Mouse (Mus musculus) large intestine, adult 2 months (tissue): Measurements from ENCODE around the gene Ddx25. TPM values are rescaled to one million over a fixed set of nuclear protein-coding genes. Genes with fewer than 3 reads are reported as not detected.

Source experiments
- DNase-seq: peaks from one replicate; pipeline ENCODE4 v3.0.0-alpha.2; 2012; ENCODE audit warnings: low read depth, low spot score
- whole genome bisulfite sequencing: fragments of 180-500 bp; shearing (Covaris S2); methylation state at CpG from one replicate; pipeline ENCODE4 v1.1.7; 2018; 5-methylcytosine and 5-hydroxymethylcytosine counted together
- polyA plus RNA-seq: library from polyadenylated mRNA; depleted of rRNA; stranded (reverse); fragments of >200 nt; gene quantifications from 2 replicates; pipeline ENCODE4 v1.2.3, GENCODE M21; 2012

The Ddx25 gene
- polyA plus RNA-seq, 1 experiment, result 0.04 TPM

DNA sequence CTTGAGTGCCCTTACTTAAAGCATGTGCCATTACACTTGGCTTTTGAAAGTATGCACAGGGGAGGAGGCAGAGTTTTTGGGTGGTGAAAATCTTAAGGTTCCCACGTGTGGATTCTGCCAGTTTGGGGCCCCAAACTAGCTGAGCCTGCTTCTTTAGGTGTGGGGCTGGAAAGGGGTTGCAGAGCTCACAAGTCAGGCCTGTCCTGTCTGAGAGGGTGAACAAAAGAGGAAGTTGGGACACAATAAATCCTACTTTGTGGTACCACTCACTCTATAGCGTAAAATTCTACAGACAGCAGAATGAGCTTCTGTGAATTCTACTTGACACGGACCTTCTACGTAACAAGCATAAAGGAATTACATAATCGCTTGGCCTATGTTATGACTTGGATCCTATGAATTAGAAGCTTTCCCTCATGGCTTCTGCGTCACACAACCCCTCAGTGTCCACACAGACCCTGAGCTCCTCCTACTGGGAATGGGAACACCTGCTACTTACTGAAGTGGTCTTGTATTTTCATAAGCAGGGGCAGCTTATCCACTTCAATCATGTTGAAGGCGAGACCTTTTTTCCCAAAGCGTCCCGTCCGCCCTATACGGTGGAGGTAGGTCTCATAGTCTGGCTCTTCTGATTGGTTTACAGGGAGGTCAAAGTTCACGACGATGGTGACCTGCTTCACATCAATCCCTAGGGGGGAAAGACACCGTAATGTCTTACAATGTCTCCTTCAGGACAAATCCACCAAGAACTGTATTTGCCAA lies 15.0 kb downstream of the Ddx25 start:
- DNase-seq, result no peak
- 81% methylated on average over 14 of the region's 14 CpGs for WGBS

DNA sequence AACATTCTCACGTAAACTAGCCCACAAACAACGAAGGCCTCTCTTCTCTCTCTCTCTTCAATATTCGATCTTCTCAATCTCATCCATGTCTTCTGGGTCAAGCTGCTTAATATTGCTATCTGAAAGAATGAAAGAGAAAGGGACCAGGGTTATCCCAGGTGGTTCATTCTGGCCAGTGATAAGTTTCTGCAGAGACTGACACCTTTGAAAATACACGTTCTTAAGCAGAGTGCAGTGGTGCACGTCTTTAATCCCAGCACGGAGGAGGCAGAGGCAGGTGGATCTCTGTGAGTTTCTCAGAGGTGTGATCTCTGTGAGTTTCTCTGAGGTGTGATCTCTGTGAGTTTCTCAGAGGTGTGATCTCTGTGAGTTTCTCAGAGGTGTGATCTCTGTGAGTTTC lies 16.4 kb downstream of the Ddx25 start:
- DNase-seq, result no peak
- 63% methylated on average over 6 of the region's 6 CpGs for WGBS

DNA sequence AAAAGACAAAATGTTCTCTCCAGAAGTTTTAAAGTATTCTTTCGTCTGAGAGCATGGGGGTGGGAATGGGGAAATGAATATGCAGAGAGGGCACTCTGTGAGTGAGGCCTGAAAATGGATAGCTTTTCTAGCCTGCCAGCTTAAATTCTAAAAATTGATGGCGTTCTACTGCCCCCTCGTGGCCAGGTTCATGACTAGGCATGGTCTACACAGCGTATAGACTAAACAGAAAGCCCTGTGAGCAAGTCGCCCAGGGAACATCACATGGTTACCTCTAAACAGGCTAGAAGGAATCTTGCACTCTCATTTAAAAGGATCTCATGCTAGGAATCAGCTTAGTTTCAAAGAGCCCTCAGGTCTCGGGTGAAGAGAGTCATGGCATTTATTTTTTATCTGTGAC lies 16.8 kb downstream of the Ddx25 start:
- 8% methylated on average over 6 of the region's 6 CpGs for WGBS
- DNase-seq, result peak; percentile 60

DNA sequence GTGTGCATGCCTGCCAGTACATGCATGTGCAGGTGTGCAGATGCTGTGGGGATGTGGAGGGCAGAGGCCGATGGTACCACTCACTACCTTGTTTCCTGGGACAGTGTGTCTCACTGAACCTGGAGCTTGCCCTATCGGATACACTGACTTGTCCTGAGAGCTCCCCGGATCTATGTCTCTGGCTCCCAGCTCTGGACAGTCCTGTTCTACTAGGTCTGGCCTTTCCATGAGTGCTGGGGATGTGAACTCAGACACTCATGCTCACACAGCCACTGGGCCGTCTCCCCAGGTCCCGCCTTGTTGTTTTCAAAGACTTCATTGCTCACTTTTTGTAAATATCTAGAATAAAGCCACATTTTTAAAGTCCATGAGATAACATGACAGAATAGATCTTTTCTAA lies 17.3 kb downstream of the Ddx25 start:
- 81% methylated on average over 5 of the region's 5 CpGs for WGBS
- DNase-seq, result no peak

DNA sequence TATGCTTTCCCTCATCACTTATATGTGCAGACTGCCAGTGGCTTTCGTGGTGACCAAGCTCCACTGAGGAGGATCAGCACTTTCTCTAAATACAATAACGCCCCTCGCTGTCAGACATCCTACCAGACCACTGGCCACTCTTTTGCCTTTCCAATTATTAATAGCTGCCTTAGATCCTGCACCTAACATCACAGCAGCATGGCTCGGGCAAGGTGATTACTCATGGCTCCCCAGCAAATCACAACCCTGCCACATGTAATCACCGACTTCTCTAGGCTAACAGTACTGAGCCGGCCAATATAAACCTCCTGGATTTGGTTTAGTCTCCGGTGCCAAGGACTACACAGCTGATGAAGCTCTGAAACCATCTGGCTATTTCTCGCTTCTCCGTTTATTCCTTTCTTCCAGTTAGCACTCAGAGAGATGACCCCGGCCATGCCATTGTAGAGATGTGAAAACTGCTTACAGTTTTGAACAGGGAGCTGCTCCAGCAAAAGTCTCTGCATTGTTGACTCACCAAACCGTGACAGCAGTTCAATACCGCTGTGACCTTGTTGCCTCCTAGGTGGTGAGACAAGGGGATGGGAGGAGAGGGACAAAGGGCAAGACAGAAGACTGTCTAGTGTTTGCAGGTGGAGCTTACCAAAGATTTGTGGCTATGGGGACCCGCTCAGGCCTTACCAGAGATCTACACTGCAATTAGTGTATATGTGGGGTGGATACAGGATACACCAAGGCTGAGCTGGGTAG lies 19.2 kb downstream of the Ddx25 start:
- 68% methylated on average over 13 of the region's 13 CpGs for WGBS
- DNase-seq, result no peak

DNA sequence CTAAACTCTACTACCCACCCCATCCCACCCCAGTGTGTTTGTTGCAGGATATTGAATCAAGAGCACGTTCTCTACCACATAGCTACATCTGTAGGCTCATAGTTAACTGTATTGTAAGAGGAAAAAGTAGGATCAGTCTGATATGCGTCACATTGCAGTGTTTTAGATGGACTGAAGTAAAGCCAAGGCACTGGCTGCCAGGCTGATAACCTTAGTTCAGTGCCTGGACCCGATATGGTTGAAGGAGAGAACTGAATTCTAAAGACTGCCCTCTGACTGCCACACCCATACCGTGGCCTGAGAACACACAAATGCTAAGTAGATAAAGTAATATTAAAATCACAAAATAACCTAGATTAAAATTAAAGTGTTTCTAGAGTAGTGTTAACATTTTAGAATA lies 22.5 kb downstream of the Ddx25 start:
- 52% methylated on average over 4 of the region's 4 CpGs for WGBS
- DNase-seq, result no peak

DNA sequence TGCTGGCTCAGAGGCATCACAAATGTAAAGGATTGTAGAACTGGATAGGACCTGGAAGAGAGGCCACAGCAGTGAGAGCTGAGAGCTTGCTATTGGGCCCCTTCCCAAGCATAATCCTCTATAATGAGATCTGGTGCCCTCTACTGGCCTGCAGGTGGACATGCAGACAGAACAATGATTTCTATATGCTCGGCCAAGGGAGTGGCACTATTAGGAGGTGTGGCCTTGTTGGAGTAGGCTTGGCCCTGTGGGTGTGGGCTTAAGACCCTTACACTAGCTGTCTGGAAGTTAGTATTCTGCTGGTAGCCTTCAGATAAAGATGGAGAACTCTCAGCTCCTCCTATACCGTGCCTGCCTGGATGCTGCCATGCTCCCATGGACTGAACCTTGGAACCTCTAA lies 23.2 kb downstream of the Ddx25 start:
- no peak for DNase-seq
- WGBS, result 9% methylated on average over 2 of the region's 2 CpGs

DNA sequence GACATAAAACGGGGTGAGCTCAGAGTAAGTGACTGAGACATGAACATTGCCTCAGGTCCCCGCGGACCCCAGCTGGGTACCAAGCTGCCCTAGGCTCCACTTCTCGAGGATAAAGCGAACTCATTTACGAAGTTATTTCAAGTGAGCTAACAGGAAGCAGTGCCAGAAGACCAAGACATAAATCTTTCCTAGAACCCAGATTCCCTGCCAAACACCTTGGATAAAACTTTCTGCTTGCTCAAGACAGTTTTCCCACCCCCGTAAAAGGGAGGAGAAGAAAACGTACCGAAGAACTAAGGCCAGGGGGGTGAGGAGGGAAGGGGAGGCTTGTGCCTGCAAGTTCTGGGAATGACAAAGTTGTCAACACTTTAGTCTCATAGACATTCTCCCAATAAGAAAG lies 25.1 kb downstream of the Ddx25 start:
- DNase-seq, result no peak
- 56% methylated on average over 9 of the region's 9 CpGs for WGBS

DNA sequence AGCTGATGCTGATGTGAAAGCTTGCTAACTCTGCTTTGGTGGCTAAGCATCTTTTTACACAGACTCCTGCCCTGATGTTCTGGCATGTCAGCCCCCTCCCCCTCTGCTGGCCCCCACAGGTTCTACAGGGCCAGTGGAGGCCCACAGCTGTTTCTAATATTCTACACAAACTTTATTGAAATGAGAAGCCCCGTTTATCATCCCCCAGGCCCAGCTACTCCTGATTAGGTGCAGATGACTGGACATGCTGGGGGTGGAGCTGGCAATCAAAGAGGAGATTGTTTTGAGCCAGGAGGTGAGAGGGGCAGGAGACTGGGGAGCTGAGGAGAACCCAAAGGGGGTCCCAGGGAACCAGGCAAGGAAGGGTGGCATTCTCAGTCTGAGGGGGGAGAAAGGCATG lies 28.5 kb downstream of the Ddx25 start:
- DNase-seq, result no peak
- WGBS, result 20% methylated on average over 1 of the region's 1 CpGs

DNA sequence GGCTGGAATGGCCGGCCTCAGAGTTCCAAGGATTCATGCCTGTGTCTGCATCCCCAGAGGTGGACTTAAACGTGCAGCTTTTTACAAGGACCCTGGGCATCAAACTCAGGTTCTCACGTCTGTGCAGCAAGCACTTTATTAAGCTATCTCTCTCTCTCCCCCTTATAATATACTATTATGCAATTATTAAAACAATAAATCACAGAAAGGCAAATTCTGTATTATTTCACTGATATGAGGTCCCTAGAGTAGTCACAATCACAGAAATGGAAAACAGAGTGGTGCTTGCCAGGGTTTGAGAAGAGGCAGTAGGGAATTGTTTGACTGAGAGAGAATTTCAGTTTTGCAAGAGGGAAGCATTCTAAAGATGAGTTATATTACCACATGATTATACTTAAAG lies 29.2 kb downstream of the Ddx25 start:
- WGBS, result 67% methylated on average over 3 of the region's 3 CpGs
- DNase-seq, result no peak

DNA sequence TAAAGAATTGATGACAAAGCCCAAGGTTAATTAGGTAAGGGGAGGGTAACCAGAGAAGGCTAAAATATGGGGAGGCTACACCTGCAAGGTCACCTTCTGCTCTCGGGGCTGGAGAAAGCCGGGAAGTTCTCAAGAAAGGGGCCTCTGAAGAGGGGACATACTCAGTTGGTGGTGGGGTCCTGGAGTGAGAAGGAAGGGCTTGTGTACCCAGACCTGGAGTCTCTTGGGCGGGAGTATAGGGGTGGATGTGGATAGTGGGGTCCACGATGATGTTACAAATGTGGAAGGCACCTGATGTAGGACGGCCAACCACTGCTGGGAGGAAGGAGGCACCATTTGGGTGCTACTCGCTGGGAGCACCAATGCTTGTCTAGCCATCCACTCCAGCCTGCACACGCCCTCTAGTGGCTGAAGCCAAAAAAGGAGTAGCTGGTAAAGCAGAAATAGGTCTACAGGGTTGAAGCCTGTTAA lies 34.4 kb downstream of the Ddx25 start:
- peak; percentile 70 for DNase-seq

DNA sequence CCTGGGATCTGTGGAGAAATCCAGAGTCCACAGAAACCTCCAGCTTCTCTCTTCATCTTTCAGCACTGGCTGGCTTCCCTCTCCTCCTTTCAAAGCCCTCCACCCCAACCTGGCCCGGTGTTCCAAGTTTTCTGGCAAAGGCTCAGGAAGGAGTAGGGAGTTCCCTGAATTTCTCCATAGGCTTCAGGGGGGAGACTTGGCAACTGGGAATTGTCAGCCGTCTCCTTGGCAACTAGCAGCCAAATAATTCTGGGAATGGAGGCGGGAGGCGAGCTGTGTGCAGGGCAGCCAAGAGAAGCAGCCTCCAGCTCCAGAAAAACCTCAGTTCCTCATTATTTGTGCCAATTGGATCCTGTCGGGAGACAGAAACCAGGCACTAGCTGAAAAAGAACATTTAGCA lies 34.8 kb downstream of the Ddx25 start:
- WGBS, result 32% methylated on average over 5 of the region's 5 CpGs
- DNase-seq, result no peak

More for the DNA sequence above, 34.4 kb downstream of the Ddx25 start:
- 25% methylated on average over 7 of the region's 7 CpGs for whole genome bisulfite sequencing

DNA sequence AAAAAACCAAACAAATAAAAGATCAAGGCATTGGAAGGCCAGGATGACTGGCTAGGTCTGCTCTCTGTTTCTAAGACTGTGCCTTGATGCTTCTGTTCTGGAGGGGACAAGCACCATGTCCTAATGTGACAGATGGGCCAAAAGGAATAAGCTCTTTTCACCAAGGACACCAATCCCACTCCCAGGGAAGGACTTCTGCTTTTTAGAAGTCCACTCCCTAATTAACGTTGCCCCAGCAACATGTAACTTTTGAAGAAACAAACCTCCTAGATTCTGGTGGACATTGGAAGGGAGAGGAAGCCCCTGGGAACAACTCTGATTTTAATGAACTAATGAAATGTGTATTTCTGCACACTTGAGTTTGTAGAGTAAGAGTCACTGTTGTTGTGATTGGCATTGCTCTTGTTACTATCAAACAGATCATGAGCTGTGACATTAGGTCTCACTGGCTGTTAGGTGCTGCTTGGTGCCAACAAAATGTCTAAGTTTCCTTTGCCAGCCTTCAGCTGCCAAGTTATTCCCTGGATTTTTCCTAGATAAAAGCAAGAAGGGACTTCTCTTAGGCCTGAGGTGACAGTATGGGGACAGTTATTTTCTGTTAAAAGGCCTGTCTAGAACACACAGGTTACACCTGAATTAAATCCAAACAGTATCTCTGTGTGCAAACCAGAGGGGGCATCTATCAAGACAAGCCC lies 35.4 kb downstream of the Ddx25 start:
- WGBS, result 65% methylated on average over 1 of the region's 1 CpGs
- DNase-seq, result no peak

DNA sequence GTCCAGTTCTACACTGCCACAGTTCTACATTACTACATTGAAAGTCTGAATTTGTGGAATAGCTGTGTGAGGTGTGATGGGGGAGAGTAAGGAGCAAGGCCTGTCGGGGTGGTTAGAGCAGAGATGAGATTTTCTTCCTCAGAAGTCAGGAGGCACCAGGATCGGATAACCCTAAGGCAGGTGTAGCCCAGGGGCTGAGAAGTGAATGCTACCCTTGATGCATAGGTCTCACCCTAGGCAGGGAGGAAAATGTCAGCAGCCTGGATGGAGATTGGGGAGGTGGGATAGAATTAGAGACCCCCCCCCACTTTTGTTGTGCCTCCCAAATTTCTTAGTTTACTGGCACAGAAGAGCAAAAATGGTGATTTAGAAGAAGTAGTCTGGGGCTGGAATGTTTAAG lies 36.1 kb downstream of the Ddx25 start:
- DNase-seq, result no peak
- 57% methylated on average over 2 of the region's 2 CpGs for WGBS

DNA sequence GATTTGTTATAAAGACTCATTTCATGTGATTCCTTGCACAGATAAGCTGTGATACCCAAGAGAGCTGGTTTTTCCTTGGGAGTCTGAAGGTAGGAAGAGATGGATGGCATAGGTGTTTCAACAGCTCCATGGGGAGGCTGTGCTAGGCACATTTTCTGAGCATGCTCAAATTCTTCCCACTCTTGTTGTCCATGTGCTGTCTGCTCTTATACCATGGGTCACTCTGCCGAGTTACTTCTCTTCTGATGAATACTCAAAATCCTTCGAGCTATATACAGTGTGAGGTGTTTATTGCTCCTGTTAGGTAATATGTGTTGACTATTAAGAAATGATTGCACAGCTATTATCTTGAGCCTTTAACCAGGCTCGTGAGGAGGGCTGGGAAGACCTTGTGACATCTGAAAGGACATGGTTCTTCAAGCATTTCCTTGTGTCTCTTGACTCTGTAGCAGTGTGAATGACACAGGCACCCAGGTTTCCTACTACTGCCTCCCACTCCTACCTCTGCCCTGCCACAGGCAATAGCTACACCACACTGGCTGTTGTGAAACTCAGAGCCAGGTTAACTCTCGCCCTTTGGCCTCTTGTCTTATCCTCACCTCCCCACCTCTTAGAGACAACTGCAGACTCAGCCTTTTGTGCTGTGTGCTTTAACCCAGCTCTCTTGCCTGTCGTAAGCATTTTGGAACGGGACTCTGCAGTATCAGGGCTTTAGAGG lies 37.5 kb downstream of the Ddx25 start:
- WGBS, result 51% methylated on average over 6 of the region's 6 CpGs
- no peak for DNase-seq

DNA sequence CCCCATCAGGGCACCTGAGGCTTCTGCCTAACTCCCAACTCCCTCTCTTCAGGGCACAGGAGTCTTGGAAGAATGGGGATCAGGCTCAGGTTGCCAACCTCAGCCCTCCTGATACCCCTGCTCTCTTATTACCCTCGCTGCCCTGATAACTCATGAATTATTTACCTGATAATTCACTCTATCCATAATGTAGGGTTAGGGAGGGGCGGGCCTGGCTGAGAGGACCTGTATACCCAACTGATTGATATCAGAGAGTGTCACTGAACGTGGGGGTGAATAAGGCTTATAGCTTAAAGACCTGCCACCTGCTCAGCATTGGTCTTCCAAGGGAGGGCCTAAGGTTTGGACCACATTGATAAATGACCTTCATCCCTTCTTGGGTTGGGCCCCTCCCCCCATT lies 40.2 kb downstream of the Ddx25 start, which contains the start of gene Gm1113:
Gene Gm1113 (minus strand): TSS at position 101 of the 400 bp plus-strand sequence.
- WGBS, result 81% methylated on average over 3 of the region's 3 CpGs
- DNase-seq, result no peak

DNA sequence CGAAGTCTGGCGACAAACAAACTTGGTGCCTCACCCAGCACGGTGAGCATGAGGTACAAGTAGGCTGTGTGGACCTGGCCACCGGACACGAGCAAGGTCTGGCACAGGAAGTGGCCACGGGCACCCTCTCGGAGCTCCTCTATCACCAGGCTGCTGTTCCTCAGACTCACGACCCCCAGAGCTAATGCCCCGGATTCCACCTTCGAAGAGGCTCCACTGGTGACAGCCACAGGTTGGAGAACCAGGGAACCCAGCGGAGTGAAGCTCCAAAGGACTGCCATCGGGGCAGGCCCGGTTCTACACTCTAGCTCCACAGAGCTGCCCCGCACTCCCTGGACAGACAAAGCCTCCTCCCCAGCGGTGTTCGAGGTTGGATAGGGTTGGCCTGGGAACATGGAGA lies 41.6 kb downstream of the Ddx25 start:
- DNase-seq, result no peak
- WGBS, result 92% methylated on average over 16 of the region's 16 CpGs

DNA sequence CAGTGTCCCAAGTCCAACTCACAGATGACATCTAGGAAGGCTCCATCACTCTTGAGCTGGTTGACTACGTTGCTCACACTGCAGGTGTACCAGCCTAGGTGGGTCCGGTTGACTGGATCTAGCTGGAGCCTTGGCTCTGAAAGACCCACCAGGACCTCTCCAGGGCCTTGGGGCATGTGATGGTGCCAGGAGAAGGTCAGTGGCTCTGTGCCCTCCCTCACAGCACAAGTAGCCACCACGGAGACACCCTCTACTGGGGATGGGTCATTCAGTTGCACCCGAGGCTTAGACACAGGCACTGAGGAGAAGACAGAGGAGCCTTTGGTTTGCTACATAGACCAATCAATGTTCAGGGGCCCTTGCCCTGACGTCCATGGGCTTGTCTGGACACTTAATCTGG lies 42.1 kb downstream of the Ddx25 start:
- DNase-seq, result no peak
- WGBS, result 82% methylated on average over 5 of the region's 5 CpGs

DNA sequence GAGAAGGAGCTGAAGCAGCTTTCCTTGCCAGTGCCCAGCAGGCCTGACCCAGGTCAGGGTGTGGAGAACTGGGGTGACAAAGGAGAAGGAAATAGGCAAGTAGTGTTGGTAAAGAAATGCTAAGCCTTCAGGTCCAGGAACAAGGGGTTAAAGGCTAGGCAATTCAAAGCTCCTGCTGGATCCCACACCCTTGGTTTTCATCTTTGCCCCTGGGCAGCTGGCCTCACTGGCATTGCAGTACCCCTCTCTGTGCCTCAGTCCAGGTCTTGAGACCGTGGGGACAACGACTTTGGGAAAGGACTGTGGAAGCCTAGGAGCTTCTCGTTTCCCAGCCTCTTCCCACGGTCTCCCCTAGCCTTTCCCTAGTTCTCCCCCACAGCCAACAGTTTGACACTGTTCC lies 44.4 kb downstream of the Ddx25 start:
- no peak for DNase-seq
- WGBS, result 88% methylated on average over 4 of the region's 4 CpGs

DNA sequence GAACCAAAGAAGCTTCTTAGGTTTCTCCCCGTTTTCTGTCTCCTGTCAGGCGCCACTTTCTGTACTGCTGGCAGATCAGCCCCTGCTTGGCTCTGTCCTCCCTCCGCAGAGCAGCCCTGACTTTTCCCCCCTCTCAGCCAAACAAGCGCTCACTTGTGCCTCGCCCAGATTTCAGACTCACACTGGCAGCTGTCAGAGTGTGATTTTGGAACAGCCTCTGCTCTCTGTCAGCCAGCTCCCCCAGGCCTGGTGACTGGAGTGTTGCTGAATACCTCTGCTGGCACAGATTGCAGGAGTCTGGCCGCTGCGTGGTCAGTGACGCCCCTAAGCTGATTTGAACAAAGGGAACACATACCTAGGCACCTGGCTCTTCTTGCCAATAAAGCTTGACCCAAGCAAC lies 50.1 kb downstream of the Ddx25 start:
- DNase-seq, result no peak
- 42% methylated on average over 8 of the region's 8 CpGs for WGBS
